In genomic region chr15:78406293-78406934, GRCm38 (mm10) we compare ENCODE assay signal across 8 mouse cellular contexts. TPM values are rescaled to one million over a fixed set of nuclear protein-coding genes. Genes with fewer than 3 reads are reported as not detected.
A peak's percentile ranks its signal among the peaks of the same experiment; 100 is the strongest.
DNase-seq lines count a peak whose midpoint lies in the region; ATAC-seq lines count a peak whose summit lies in the region.

Gene Mpst (plus strand): TSS chr15:78406416.

- intact Hi-C loops in left cerebral cortex, postnatal 14 days (cut with DNase I), result no loop called here

- peaks cover 40% of the 10 kb centered on the region for H3K27me3 ChIP-seq in intestine, embryonic 14.5 days (replicated peaks; ENCODE audit: control insufficient read depth, insufficient read depth, low read length)

- DNase-seq in adipocyte (ENCODE audit: low spot score), result peak; percentile 92
- peak; percentile 92 for DNase-seq in embryo, embryonic 10.5 days (ENCODE audit: low spot score)
- peak; percentile 90 for DNase-seq in gastrocnemius, postnatal 25 days
- peak; percentile 97 for DNase-seq in intestine, embryonic 14.5 days (ENCODE audit: low spot score)
- DNase-seq in left cerebral cortex, postnatal 14 days (ENCODE audit: low spot score in 2 of 2), result peak; percentile 86 to 87
- peak; percentile 90 for DNase-seq in mesoderm, embryonic 11.5 days (ENCODE audit: low read depth, low spot score)
- DNase-seq in right cerebral cortex, postnatal 36 days (ENCODE audit: low spot score in 2 of 2), result peak; percentile 79 to 84
- peak; percentile 91 for DNase-seq in yolk sac, embryonic 10.5 days (ENCODE audit: low spot score)

- H3K9ac ChIP-seq in intestine, embryonic 14.5 days (ENCODE audit: low read length), result peak within 1 kb of the TSS; percentile 72

- peak within 1 kb of the TSS; percentile 98 for H3K4me2 ChIP-seq in intestine, embryonic 14.5 days (ENCODE audit: low read length)

- peaks cover 9% of the 10 kb centered on the region; the same call in 1 of the 2 replicates for H3K4me1 ChIP-seq in intestine, embryonic 14.5 days (replicated peaks; ENCODE audit: control insufficient read depth, insufficient read depth, low read length)

- ATAC-seq in intestine, embryonic 14.5 days (replicated peaks; ENCODE audit: low FRiP score, low TSS enrichment, low read depth), result peak; percentile 84

- H3K9me3 ChIP-seq in intestine, embryonic 14.5 days (ENCODE audit: control insufficient read depth, low read length), result no peaks in the 10 kb centered on the region

- no peaks in the 10 kb centered on the region for H3K36me3 ChIP-seq in intestine, embryonic 14.5 days (ENCODE audit: control insufficient read depth, insufficient read depth, low read length)

- H3K27ac ChIP-seq in intestine, embryonic 14.5 days (ENCODE audit: low read depth), result peak within 1 kb of the TSS; percentile 92

- WGBS in intestine, embryonic 14.5 days, result under 1% methylated on average over 40 of the region's 40 CpGs

- peak within 1 kb of the TSS; percentile 74 for H3K4me3 ChIP-seq in intestine, embryonic 14.5 days (ENCODE audit: low read depth, low read length)

RNA-seq across cellular contexts. Expression of gene Mpst, which starts in this region (rescaled TPM):
- 10 to 100 TPM; 55.7 to 56.8 TPM for total RNA-seq in gastrocnemius, postnatal 25 days (2021)
- polyA plus RNA-seq in intestine, embryonic 14.5 days (2014; fragmentation: Nextera tagmentation; extraction: Ambion mirVana), result 2.1 and 2.7 TPM in 2 replicates
- total RNA-seq in left cerebral cortex, postnatal 14 days (2021), result 10 to 100 TPM; 39.0 to 47.2 TPM

Comparison
In these comparisons a context has a peak if more than half of its experiments do, and no peak if none do; other contexts are left out.
1. Peak in every context shown above with its lines: DNase-seq, ATAC-seq, H3K4me3 ChIP-seq and H3K27ac ChIP-seq.